Mouse (Mus musculus) cerebellum, adult 2 months (tissue): ENCODE results near the gene Supt16.
A peak's percentile ranks its signal among the peaks of the same experiment; 100 is the strongest.

ENCODE experiments used
- CTCF ChIP-seq: fragments of 200-500 bp; IDR thresholded peaks from 2 replicates; pipeline ENCODE4 v1.5.1; 2011; ENCODE audit warnings: low read depth, mild to moderate bottlenecking, control low read depth, low read length, moderate library complexity, borderline replicate concordance; ENCODE audit not compliant: insufficient read depth
- POLR2A ChIP-seq: fragments of 200-500 bp; IDR thresholded peaks from 2 replicates; pipeline ENCODE4 v1.6.1; 2011; ENCODE audit warnings: low read length, control low read depth, borderline replicate concordance; ENCODE audit not compliant: insufficient read depth

- TF ChIP-seq CTCF (peak; percentile 29; the same call in 1 of the 2 replicates), POLR2A (no peak)
Measured at GRCm38 (mm10) chr14:52146540-52146939, 50.7 kb downstream of the Supt16 start.
